Mouse (Mus musculus) stomach, postnatal 0 days (tissue): ENCODE data around the gene Pcgf2.

Experiments
- CTCF ChIP-seq: IDR thresholded peaks from 2 replicates; pipeline ENCODE4 v1.5.1; 2016; ENCODE audit warnings: antibody characterized with exemption, low read depth, mild to moderate bottlenecking, moderate library complexity
- EP300 ChIP-seq: optimal IDR thresholded peaks from 2 replicates; pipeline ENCODE3; 2016; ENCODE audit warnings: antibody characterized with exemption

DNA sequence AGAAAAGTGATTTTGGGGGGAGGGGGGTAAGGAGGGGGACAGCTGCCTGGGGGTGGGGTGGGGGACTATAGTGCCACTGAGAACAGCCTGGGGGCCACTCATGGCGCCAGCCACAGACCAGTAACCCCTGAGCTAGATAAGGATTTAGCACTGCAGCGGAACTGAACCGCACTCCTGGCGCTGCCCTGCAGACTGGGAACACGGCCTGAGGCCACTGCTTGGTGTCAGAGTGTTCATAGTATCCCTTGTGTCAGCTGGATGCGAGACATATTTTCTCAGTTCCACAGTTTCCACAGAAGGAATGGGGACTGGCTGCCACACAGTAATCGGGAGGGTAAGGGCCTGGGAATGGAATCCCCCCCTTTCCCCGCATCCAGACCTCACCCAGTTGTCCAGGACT, 15.7 kb upstream of the Pcgf2 start:
- no peak for TF ChIP-seq CTCF
- no peak for TF ChIP-seq EP300
